Mouse (Mus musculus) erythroblast, embryonic 14.5 days (primary cell): ENCODE results near the gene Pla2g6. TPM values are rescaled to one million over a fixed set of nuclear protein-coding genes. Genes with fewer than 3 reads are reported as not detected.

ENCODE experiments used
- H3K27me3 ChIP-seq: 2 replicates; pipeline ENCODE4 v1.6.1; 2012; ENCODE audit warnings: inconsistent platforms; ENCODE audit not compliant: control insufficient read depth
- H3K36me3 ChIP-seq: 2 replicates; pipeline ENCODE4 v1.6.1; 2012; ENCODE audit warnings: mild to moderate bottlenecking, inconsistent platforms; ENCODE audit not compliant: control insufficient read depth
- H3K4me1 ChIP-seq: 2 replicates; pipeline ENCODE4 v1.6.1; 2012; ENCODE audit warnings: inconsistent platforms; ENCODE audit not compliant: control insufficient read depth
- H3K4me3 ChIP-seq: replicated peaks from 2 replicates; pipeline ENCODE3; 2012; ENCODE audit warnings: moderate library complexity, mild to moderate bottlenecking, inconsistent platforms
- H3K9me3 ChIP-seq: 2 replicates; pipeline ENCODE4 v1.6.1; 2012; ENCODE audit warnings: low read length, inconsistent platforms, mixed read lengths; ENCODE audit not compliant: control insufficient read depth
- GATA1 ChIP-seq: IDR thresholded peaks from 2 replicates; pipeline ENCODE4 v1.6.1; 2012; ENCODE audit warnings: low read length, inconsistent platforms, mixed read lengths
- TAL1 ChIP-seq: IDR thresholded peaks from 3 replicates; pipeline ENCODE4 v1.6.1; 2012; ENCODE audit warnings: low read length, inconsistent platforms, mixed read lengths
- polyA plus RNA-seq: library from polyadenylated mRNA; stranded (reverse); fragments of >175 nt; gene quantifications from 2 replicates; pipeline ENCODE4 v1.2.3, GENCODE M21; 2012

Gene Pla2g6
- polyA plus RNA-seq, 1 experiment = 2.7 TPM

DNA sequence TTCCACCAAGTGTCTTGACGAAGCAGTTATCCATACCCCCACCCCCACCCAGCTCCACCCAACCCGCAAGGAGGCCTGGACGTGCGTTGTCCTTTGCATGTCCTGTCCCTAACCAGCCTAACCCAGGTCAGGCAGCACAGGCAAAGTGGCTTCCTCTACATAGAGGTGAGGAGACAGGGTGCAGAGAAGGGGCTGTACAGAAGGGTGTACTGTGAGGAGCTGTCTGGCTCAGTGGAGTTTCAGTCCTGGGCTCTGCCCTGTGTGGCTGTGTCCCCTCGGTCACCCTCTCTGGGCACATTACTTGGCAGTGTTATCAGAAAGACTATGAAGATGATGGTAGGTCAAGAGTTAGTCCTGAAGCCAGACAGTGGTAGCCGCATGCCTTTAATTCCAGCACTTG is 24.3 kb upstream of the Pla2g6 start:
- Histone ChIP-seq H3K27me3 (peaks cover 47% of the 10 kb centered on the region), H3K9me3 (no peaks in the 10 kb centered on the region), H3K4me1 (peaks cover 20% of the 10 kb centered on the region), H3K4me3 (no peak overlapping the region), H3K36me3 (no peaks in the 10 kb centered on the region)
- TF ChIP-seq GATA1 (no peak), TAL1 (no peak)

DNA sequence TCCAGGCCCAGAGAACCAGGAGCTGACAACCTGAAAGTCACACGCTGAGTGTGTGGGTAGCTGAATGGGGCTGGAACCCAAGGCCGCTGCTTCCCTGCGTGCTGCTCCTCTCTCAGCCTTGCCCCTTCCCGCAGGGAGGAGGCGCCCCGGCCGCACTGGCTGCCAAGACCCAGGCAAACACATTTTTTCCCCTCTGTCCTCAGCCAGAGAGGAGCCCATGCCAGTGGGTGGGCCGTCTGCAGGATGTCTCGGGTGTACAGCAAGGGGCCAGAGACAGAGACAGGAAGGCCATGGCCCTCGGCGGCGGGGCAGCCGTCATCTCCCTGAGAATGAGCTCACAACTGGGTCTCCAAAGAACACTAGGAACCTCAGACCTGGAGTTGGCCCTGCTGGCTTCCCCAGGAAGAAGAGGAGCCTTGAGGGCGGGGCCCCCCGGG is 23.2 kb upstream of the Pla2g6 start:
- TF ChIP-seq GATA1 = no peak
- no peak for TF ChIP-seq TAL1
- Histone ChIP-seq H3K4me3 (no peak overlapping the region), H3K36me3 (no peaks in the 10 kb centered on the region), H3K9me3 (no peaks in the 10 kb centered on the region), H3K27me3 (peaks cover 47% of the 10 kb centered on the region), H3K4me1 (peaks cover 21% of the 10 kb centered on the region)

DNA sequence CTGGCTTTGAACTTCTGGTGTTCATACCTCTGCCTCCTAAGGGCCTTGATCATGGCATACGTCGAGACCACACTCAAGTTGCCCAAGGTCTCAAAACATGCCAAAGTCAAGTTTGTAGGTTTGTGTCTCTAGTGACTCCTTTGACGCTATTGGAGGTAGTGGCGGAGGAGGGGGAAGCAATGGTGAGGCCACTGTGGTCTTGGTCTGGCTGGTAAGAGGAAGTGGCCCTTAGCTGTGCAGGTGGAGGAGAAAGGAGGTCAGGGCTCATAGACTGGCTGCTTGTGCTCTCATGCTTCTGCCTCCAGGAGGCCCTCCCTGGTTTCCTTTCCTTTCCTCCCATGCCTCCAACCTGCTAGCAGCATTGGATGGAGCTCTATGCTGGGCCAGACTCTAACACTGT is 22.7 kb upstream of the Pla2g6 start:
- no peak overlapping the region for H3K4me3 ChIP-seq
- TF ChIP-seq GATA1 (no peak), TAL1 (no peak)
- H3K4me1 ChIP-seq = peaks cover 21% of the 10 kb centered on the region
- H3K9me3 ChIP-seq = no peaks in the 10 kb centered on the region
- H3K27me3 ChIP-seq = peaks cover 47% of the 10 kb centered on the region
- H3K36me3 ChIP-seq = no peaks in the 10 kb centered on the region

DNA sequence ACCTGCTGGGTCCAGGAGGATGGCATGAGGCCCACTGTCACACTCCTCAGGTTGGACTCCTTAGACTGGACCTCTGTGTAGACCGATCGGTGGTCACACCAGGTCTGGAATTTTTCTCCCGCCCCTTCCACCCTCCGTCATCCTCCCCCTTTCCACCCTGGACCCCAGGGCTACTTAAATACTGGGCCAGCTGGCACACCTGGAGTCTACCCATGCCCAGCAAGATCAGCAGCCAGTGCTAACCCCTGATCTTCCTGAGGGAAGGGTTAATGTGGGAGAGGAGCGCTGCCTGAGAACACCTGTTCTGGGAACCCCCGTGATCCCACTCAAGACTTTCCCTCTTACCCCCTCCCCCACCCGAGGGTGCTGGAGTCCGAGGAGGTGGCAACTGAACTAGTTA is 20.5 kb upstream of the Pla2g6 start:
- Histone ChIP-seq H3K4me3 (peak overlapping the region; percentile 71), H3K36me3 (no peaks in the 10 kb centered on the region), H3K4me1 (peaks cover 21% of the 10 kb centered on the region), H3K27me3 (peaks cover 47% of the 10 kb centered on the region), H3K9me3 (no peaks in the 10 kb centered on the region)
- TF ChIP-seq TAL1 = no peak
- TF ChIP-seq GATA1 = no peak

GRCm38 (mm10) chr15:79347845-79348506 is 19.8 kb upstream of the Pla2g6 start:
- Histone ChIP-seq H3K9me3 (no peaks in the 10 kb centered on the region), H3K4me3 (peak overlapping the region; percentile 71), H3K27me3 (peaks cover 47% of the 10 kb centered on the region), H3K36me3 (no peaks in the 10 kb centered on the region), H3K4me1 (peaks cover 21% of the 10 kb centered on the region)
- no peak for TF ChIP-seq TAL1
- no peak for TF ChIP-seq GATA1

- no peaks in the 10 kb centered on the region for H3K36me3 ChIP-seq
- TF ChIP-seq GATA1 (no peak), TAL1 (no peak)
- H3K9me3 ChIP-seq = no peaks in the 10 kb centered on the region
- peaks cover 21% of the 10 kb centered on the region for H3K4me1 ChIP-seq
- peaks cover 47% of the 10 kb centered on the region for H3K27me3 ChIP-seq
- peak overlapping the region; percentile 71 for H3K4me3 ChIP-seq
Measured at GRCm38 (mm10) chr15:79347165-79347844, 19.1 kb upstream of the Pla2g6 start.

DNA sequence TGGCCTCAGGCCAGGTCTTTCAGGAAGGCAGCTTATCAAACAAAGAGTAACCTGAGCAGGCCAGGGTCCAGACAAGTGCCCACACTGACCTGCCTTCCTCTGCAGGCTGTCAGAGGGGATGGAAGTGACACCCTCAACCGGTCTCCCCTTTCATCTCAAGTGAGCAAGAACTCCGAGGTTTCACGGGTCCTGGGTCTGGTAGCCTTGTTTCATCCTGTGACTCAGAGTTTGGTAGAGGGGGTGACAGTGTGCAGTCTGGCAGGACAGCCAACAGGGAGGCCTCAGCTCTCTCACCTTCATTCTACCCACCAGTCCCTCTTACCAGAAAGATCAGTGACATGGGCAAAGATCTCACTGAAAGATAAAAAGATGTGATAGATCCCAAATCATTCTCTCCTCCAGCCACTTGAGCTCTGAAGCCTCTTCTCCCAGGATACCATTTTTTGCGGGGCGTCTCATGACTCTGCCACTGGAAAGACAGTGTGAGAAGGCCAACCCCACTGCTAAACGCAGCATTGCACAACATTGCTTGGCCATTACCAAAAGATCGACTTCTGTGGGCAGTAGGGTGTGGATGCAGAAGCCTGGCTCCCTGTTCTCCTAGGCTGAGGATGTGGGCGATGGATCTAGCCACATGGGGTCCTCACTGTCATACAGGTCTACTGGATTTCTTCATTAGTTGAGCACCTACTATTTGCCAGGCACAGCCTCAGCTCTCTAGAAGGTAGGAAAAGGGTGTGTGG is 18.0 kb upstream of the Pla2g6 start, which contains the start of gene Maff:
TSS of gene Maff (plus strand) at position 571 of the 743 bp plus-strand sequence.
- Histone ChIP-seq H3K36me3 (no peaks in the 10 kb centered on the region), H3K4me1 (peaks cover 21% of the 10 kb centered on the region)
- TF ChIP-seq TAL1 (no peak), GATA1 (no peak)

GRCm38 (mm10) chr15:79344627-79345026 is 16.4 kb upstream of the Pla2g6 start:
- H3K27me3 ChIP-seq = peaks cover 38% of the 10 kb centered on the region
- no peaks in the 10 kb centered on the region for H3K36me3 ChIP-seq
- no peak overlapping the region for H3K4me3 ChIP-seq
- H3K4me1 ChIP-seq = peaks cover 21% of the 10 kb centered on the region
- TF ChIP-seq TAL1 = no peak
- TF ChIP-seq GATA1 = no peak
- no peaks in the 10 kb centered on the region for H3K9me3 ChIP-seq

More for the DNA sequence above, 18.0 kb upstream of the Pla2g6 start, which contains the start of gene Maff:
- Histone ChIP-seq H3K27me3 (peaks cover 47% of the 10 kb centered on the region), H3K9me3 (no peaks in the 10 kb centered on the region), H3K4me3 (peak within 1 kb of the TSS; percentile 71)
